Mouse (Mus musculus): ENCODE results near the gene Nlrc4. TPM values are rescaled to one million over a fixed set of nuclear protein-coding genes. Genes with fewer than 3 reads are reported as not detected.

Gene Nlrc4
- polyA plus RNA-seq, 1 experiment from 2014 or later: 0.35 TPM

DNA sequence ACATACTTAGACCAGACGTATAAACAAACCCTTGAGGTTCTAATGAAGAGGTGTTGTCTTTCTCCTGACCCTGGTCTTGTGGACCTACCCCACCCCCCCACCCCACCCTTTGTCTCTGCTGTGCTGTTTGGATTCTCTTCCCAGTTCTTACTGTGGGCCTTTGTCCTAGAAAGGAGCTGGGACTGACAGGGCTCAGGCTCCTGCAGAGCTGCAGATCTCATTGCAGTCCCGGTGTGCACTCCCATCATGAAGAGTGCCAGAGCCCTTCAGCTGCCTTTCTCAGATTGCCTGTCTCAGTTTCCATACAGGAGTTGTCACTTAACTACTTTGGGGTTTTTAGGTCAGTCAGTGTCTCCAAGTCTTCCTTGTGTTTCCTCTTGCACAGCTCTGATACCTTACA lies 38.3 kb downstream of the Nlrc4 start:
- no peak overlapping the region for H3K27ac ChIP-seq (replicated peaks)
- H3K9ac ChIP-seq: no peak overlapping the region
- no peak overlapping the region for H3K4me3 ChIP-seq
- WGBS: 61% methylated on average over 2 of the region's 2 CpGs
- H3K4me2 ChIP-seq: no peak overlapping the region
- peaks cover 57% of the 10 kb centered on the region for H3K36me3 ChIP-seq
- ATAC-seq (ENCODE audit: low FRiP score, low read depth): no peak
- no peaks in the 10 kb centered on the region for H3K27me3 ChIP-seq
- H3K4me1 ChIP-seq (replicated peaks): no peaks in the 10 kb centered on the region
- H3K9me3 ChIP-seq: no peaks in the 10 kb centered on the region

- peaks cover 62% of the 10 kb centered on the region for H3K36me3 ChIP-seq
- no peak overlapping the region for H3K4me2 ChIP-seq
- no peak for ATAC-seq (ENCODE audit: low FRiP score, low read depth)
- 42% methylated on average over 4 of the region's 4 CpGs for WGBS
- H3K4me1 ChIP-seq (replicated peaks): no peaks in the 10 kb centered on the region
- H3K27me3 ChIP-seq: no peaks in the 10 kb centered on the region
- no peak overlapping the region for H3K27ac ChIP-seq (replicated peaks)
- H3K9ac ChIP-seq: no peak overlapping the region
- H3K4me3 ChIP-seq: no peak overlapping the region
- no peaks in the 10 kb centered on the region for H3K9me3 ChIP-seq
Observed at GRCm38 (mm10) chr17:74418171-74418570, 40.8 kb downstream of the Nlrc4 start.

DNA sequence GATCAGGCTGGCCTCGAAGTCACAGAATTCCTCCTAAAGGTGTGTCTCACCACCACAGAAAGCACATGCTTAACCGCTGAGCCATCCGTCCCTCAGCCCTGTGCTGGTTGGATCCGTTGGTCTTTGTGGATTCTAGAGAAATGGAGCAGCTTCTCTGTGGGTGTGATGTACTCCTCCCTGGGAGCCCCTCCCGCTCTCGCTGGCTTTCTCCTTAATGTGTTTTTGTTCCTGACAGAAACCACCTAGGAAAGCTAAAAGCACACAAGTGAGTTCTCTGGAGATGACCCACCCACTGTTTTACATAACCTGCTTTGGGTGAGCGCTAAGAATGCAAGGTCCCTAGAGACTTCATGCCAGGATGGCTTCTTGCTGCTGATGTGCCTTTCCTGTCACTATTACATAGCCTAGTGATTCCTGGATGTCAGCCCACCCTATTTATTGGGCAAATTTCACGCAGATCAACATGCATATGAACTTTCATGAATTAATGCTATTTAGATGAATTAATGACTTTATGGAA lies 42.0 kb downstream of the Nlrc4 start:
- Histone ChIP-seq H3K4me1 (replicated peaks) (no peaks in the 10 kb centered on the region), H3K9me3 (no peaks in the 10 kb centered on the region), H3K4me3 (no peak overlapping the region), H3K9ac (no peak overlapping the region), H3K27ac (replicated peaks) (no peak overlapping the region), H3K27me3 (no peaks in the 10 kb centered on the region), H3K4me2 (no peak overlapping the region), H3K36me3 (peaks cover 66% of the 10 kb centered on the region)
- 89% methylated on average over 8 of the region's 8 CpGs for WGBS
- ATAC-seq (ENCODE audit: low FRiP score, low read depth): no peak

- Histone ChIP-seq H3K4me1 (replicated peaks) (no peaks in the 10 kb centered on the region), H3K9me3 (no peaks in the 10 kb centered on the region), H3K4me3 (no peak overlapping the region), H3K27me3 (no peaks in the 10 kb centered on the region), H3K36me3 (peaks cover 64% of the 10 kb centered on the region), H3K9ac (no peak overlapping the region), H3K4me2 (no peak overlapping the region), H3K27ac (replicated peaks) (no peak overlapping the region)
- WGBS: 66% methylated on average over 1 of the region's 1 CpGs
- ATAC-seq (ENCODE audit: low FRiP score, low read depth): no peak
Observed at GRCm38 (mm10) chr17:74414671-74415070, 44.3 kb downstream of the Nlrc4 start.

DNA sequence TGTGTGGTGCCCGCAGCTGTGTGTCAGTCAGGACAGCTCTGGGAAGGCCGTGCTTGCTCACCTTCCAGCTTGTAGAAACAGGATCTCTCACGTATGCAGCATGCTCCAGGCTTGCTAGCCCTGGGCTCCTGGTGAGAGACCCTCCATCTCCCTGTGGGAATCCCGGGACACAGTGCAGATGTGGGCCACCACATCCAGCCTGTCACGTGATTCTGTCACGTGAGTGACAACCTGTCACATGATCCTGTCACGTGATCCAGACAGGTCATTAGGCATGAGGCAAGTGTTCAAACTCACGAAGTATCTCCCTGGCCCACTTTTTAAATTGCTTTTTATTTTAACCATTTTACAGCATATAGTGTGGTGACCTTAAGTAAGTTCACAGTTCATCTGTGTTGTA lies 45.6 kb downstream of the Nlrc4 start:
- peaks cover 58% of the 10 kb centered on the region for H3K36me3 ChIP-seq
- no peak overlapping the region for H3K4me2 ChIP-seq
- no peaks in the 10 kb centered on the region for H3K9me3 ChIP-seq
- WGBS: 93% methylated on average over 8 of the region's 8 CpGs
- no peak for ATAC-seq (ENCODE audit: low FRiP score, low read depth)
- no peak overlapping the region for H3K4me3 ChIP-seq
- H3K27me3 ChIP-seq: no peaks in the 10 kb centered on the region
- no peak overlapping the region for H3K9ac ChIP-seq
- H3K4me1 ChIP-seq (replicated peaks): no peaks in the 10 kb centered on the region
- H3K27ac ChIP-seq (replicated peaks): no peak overlapping the region

DNA sequence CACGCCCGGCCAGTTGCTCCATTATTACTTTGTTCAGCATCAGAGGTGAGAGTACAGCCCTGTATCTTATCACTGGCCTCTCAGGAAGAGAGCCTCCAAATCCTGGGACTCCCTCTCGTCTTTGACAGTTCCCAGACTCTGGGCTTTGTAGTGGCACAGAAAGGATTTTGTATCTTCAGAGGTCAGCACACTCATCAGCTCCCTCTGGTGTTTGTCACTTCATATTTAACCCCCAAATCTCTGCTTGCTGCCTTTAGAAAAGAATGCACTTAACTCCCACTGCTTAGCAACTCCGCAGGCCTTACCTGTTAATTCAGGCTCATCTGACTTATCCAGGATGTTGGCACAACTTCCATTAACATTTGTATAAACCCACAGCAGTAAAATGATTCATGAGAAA lies 49.2 kb downstream of the Nlrc4 start:
- H3K27me3 ChIP-seq: no peaks in the 10 kb centered on the region
- H3K4me1 ChIP-seq (replicated peaks): no peaks in the 10 kb centered on the region
- no peak for ATAC-seq (ENCODE audit: low FRiP score, low read depth)
- 66% methylated on average over 4 of the region's 4 CpGs for WGBS
- no peak overlapping the region for H3K9ac ChIP-seq
- H3K36me3 ChIP-seq: peaks cover 60% of the 10 kb centered on the region
- H3K4me3 ChIP-seq: no peak overlapping the region
- no peak overlapping the region for H3K4me2 ChIP-seq
- H3K9me3 ChIP-seq: no peaks in the 10 kb centered on the region
- no peak overlapping the region for H3K27ac ChIP-seq (replicated peaks)

DNA sequence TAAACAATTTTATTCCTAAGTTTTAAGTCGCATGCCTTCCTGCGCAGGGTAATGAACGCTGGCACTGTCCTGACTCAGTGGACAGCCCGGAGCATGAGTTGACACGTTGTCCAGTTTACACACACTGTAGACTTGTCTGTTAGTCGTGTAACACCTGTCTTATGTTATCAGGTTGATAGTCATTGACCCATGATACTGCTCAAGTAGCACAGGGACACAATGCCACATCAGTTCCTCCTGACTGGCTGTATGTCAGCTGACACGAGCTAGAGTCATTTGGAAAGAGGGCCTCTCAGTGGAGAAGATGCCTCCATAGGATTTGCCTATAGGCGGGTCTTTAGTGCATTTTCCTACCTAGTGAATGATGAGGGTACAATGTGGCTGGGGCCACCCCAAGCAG lies 52.5 kb downstream of the Nlrc4 start:
- WGBS: 89% methylated on average over 8 of the region's 8 CpGs
- Histone ChIP-seq H3K4me1 (replicated peaks) (no peaks in the 10 kb centered on the region), H3K9me3 (no peaks in the 10 kb centered on the region), H3K27ac (replicated peaks) (no peak overlapping the region), H3K9ac (no peak overlapping the region), H3K4me3 (no peak overlapping the region), H3K36me3 (peaks cover 58% of the 10 kb centered on the region), H3K4me2 (no peak overlapping the region), H3K27me3 (no peaks in the 10 kb centered on the region)
- ATAC-seq (ENCODE audit: low FRiP score, low read depth): no peak

DNA sequence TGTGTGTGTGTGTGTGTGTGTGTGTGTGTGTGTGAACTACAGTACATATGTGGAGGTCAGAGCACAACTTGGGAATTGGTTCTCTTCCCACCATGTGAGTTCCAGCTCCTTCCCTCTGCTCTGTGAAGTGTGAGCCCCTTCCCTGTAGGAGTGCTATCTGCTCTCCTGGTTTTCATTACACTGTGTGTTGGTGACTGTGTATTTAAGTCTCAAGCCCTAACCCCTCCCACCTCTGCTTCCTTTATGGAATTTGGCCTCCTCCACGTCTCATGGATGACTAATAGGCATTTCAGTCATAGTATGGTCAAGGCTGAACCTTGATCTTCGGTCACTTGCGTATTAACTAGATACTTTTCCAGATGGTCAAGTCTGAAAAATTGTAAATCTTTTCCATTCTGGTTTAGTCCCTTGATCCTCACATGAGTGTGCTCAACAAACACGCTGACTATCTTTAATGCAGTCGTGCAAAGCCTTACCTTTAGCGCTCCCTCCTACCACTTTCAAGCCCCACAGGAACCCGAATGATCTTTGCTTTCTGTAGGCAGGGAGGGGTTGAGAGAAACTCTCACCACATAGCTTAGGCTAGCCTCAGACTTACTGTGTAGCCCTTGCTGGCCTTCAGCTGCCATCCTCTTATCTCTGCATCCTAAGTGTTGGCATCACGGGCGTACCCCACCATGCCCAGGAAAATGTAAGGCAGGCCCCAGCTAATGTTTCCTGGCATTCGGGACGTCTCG lies 56.3 kb downstream of the Nlrc4 start:
- H3K4me1 ChIP-seq (replicated peaks): no peaks in the 10 kb centered on the region
- no peak overlapping the region for H3K4me2 ChIP-seq
- H3K36me3 ChIP-seq: peaks cover 46% of the 10 kb centered on the region
- no peak overlapping the region for H3K27ac ChIP-seq (replicated peaks)
- no peak for ATAC-seq (ENCODE audit: low FRiP score, low read depth)
- H3K9ac ChIP-seq: no peak overlapping the region
- H3K9me3 ChIP-seq: no peaks in the 10 kb centered on the region
- 95% methylated on average over 12 of the region's 12 CpGs for WGBS
- H3K4me3 ChIP-seq: no peak overlapping the region
- H3K27me3 ChIP-seq: no peaks in the 10 kb centered on the region

GRCm38 (mm10) chr17:74397173-74397572 lies 61.8 kb downstream of the Nlrc4 start:
- WGBS: 78% methylated on average over 2 of the region's 2 CpGs
- Histone ChIP-seq H3K36me3 (no peaks in the 10 kb centered on the region), H3K27me3 (no peaks in the 10 kb centered on the region), H3K4me2 (no peak overlapping the region), H3K9me3 (no peaks in the 10 kb centered on the region), H3K4me1 (replicated peaks) (peaks cover 17% of the 10 kb centered on the region), H3K9ac (no peak overlapping the region), H3K27ac (replicated peaks) (no peak overlapping the region), H3K4me3 (no peak overlapping the region)
- no peak for ATAC-seq (ENCODE audit: low FRiP score, low read depth)

GRCm38 (mm10) chr17:74396766-74397165 lies 62.2 kb downstream of the Nlrc4 start:
- WGBS: 79% methylated on average over 4 of the region's 4 CpGs
- H3K9me3 ChIP-seq: no peaks in the 10 kb centered on the region
- peaks cover 17% of the 10 kb centered on the region for H3K4me1 ChIP-seq (replicated peaks)
- H3K4me3 ChIP-seq: peak overlapping the region; percentile 83; the same call in 1 of the 2 replicates
- no peak for ATAC-seq (ENCODE audit: low FRiP score, low read depth)
- H3K27me3 ChIP-seq: no peaks in the 10 kb centered on the region
- H3K36me3 ChIP-seq: no peaks in the 10 kb centered on the region
- no peak overlapping the region for H3K27ac ChIP-seq (replicated peaks)
- peak overlapping the region; percentile 70 for H3K4me2 ChIP-seq
- no peak overlapping the region for H3K9ac ChIP-seq

GRCm38 (mm10) chr17:74395383-74396065 lies 63.4 kb downstream of the Nlrc4 start, which contains the start of gene Slc30a6:
TSS of gene Slc30a6 (plus strand) at chr17:74395608.
- peak within 1 kb of the TSS; percentile 93 for H3K27ac ChIP-seq (replicated peaks)
- H3K36me3 ChIP-seq: 0 out of 2 replicates have a peak, but pooled peaks cover 4% of the 10 kb centered on the region
- H3K9me3 ChIP-seq: no peaks in the 10 kb centered on the region
- H3K4me3 ChIP-seq: peak within 1 kb of the TSS; percentile 83
- H3K27me3 ChIP-seq: no peaks in the 10 kb centered on the region
- ATAC-seq (ENCODE audit: low FRiP score, low read depth): peak; percentile 99
- under 1% methylated on average over 41 of the region's 41 CpGs for WGBS
- H3K9ac ChIP-seq: peak within 1 kb of the TSS; percentile 96
- H3K4me2 ChIP-seq: peak within 1 kb of the TSS; percentile 70
- peaks cover 17% of the 10 kb centered on the region for H3K4me1 ChIP-seq (replicated peaks)

DNA sequence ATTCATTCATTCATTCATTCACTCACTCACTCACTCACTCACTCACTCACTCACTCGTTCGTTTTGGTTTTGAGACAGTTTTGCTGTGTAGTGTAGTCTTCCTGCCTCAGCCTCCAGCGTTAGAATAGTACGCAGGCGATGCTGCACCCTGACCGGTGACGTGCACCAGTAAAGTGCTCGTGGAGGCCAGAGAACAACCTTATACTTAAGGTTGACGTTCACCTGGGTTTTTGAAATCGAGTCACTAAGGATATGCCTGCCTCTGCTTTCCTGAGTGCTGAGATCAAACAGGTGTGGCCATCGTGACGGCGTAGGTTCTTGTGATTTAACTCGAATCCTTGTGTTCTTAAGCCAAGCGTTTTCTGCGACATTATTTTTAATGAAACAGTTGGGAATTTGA lies 64.1 kb downstream of the Nlrc4 start:
- Histone ChIP-seq H3K9me3 (no peaks in the 10 kb centered on the region), H3K4me1 (replicated peaks) (peaks cover 17% of the 10 kb centered on the region), H3K4me3 (peak overlapping the region; percentile 83), H3K36me3 (peaks cover 7% of the 10 kb centered on the region; the same call in 1 of the 2 replicates), H3K4me2 (peak overlapping the region; percentile 70), H3K27me3 (no peaks in the 10 kb centered on the region), H3K27ac (replicated peaks) (peak overlapping the region; percentile 54), H3K9ac (0 out of 2 replicates have a peak overlapping the region, but pooled peaks have one; percentile 26)
- ATAC-seq (ENCODE audit: low FRiP score, low read depth): peak; percentile 9
- WGBS: 30% methylated on average over 16 of the region's 16 CpGs
